In genomic region chr4:137497892-137498722, GRCm38 (mm10) we compare ENCODE assay signal across 8 mouse cellular contexts. TPM values are rescaled to one million over a fixed set of nuclear protein-coding genes. Genes with fewer than 3 reads are reported as not detected.
DNase-seq lines count a peak whose midpoint lies in the region; ATAC-seq lines count a peak whose summit lies in the region.

No protein-coding gene starts in this region.

- no peak overlapping the region for H3K4me2 ChIP-seq in neural tube, embryonic 11.5 days (ENCODE audit: low read depth)
- peak overlapping the region; percentile 16 for H3K4me2 ChIP-seq in intestine, embryonic 15.5 days (replicated peaks)
- no peak overlapping the region for H3K4me2 ChIP-seq in liver, embryonic 16.5 days (ENCODE audit: low read depth, low read length)

- no peaks in the 10 kb centered on the region for H3K9me3 ChIP-seq in neural tube, embryonic 11.5 days (ENCODE audit: control insufficient read depth, low read length)
- no peaks in the 10 kb centered on the region for H3K9me3 ChIP-seq in intestine, embryonic 15.5 days
- H3K9me3 ChIP-seq in liver, embryonic 16.5 days (replicated peaks; ENCODE audit: control insufficient read depth, low read length), result no peaks in the 10 kb centered on the region

- H3K36me3 ChIP-seq in neural tube, embryonic 11.5 days (ENCODE audit: control insufficient read depth, insufficient read depth, low read length), result no peaks in the 10 kb centered on the region; the same call in 1 of the 2 replicates
- H3K36me3 ChIP-seq in intestine, embryonic 15.5 days, result peaks cover 8% of the 10 kb centered on the region
- no peaks in the 10 kb centered on the region for H3K36me3 ChIP-seq in liver, embryonic 16.5 days (ENCODE audit: control insufficient read depth, insufficient read depth)

- H3K4me1 ChIP-seq in neural tube, embryonic 11.5 days (ENCODE audit: control insufficient read depth, insufficient read depth, low read length), result peaks cover 13% of the 10 kb centered on the region
- peaks cover 52% of the 10 kb centered on the region for H3K4me1 ChIP-seq in intestine, embryonic 15.5 days (replicated peaks)
- peaks cover 5% of the 10 kb centered on the region for H3K4me1 ChIP-seq in liver, embryonic 16.5 days (ENCODE audit: control insufficient read depth, low read depth, low read length)

- 63% methylated on average over 9 of the region's 9 CpGs for WGBS in neural tube, embryonic 11.5 days
- 36% methylated on average over 9 of the region's 9 CpGs for WGBS in intestine, embryonic 15.5 days
- 40% methylated on average over 9 of the region's 9 CpGs for WGBS in liver, embryonic 16.5 days (ENCODE audit: insufficient replicate concordance)

- H3K4me3 ChIP-seq in neural tube, embryonic 11.5 days (ENCODE audit: low read depth, low read length), result no peak overlapping the region
- no peak overlapping the region for H3K4me3 ChIP-seq in intestine, embryonic 15.5 days (replicated peaks)
- H3K4me3 ChIP-seq in liver, embryonic 16.5 days (ENCODE audit: low read depth, low read length), result no peak overlapping the region

- intact Hi-C loops in left cerebral cortex, postnatal 36 days (cut with DNase I), result no loop called here

- H3K27ac ChIP-seq in neural tube, embryonic 11.5 days (ENCODE audit: low read depth, low read length), result peak overlapping the region; percentile 75
- H3K27ac ChIP-seq in intestine, embryonic 15.5 days, result peak overlapping the region; percentile 88
- H3K27ac ChIP-seq in liver, embryonic 16.5 days (ENCODE audit: low read length), result peak overlapping the region; percentile 42; the same call in 1 of the 2 replicates

- no peak overlapping the region for H3K9ac ChIP-seq in neural tube, embryonic 11.5 days (ENCODE audit: low read length)
- H3K9ac ChIP-seq in intestine, embryonic 15.5 days, result peak overlapping the region; percentile 16
- H3K9ac ChIP-seq in liver, embryonic 16.5 days (ENCODE audit: low read depth, low read length), result no peak overlapping the region

- no peaks in the 10 kb centered on the region for H3K27me3 ChIP-seq in neural tube, embryonic 11.5 days (ENCODE audit: control insufficient read depth, insufficient read depth, low read length)
- no peaks in the 10 kb centered on the region for H3K27me3 ChIP-seq in intestine, embryonic 15.5 days (replicated peaks)
- H3K27me3 ChIP-seq in liver, embryonic 16.5 days (ENCODE audit: control insufficient read depth, insufficient read depth, low read depth, low read length), result no peaks in the 10 kb centered on the region

- DNase-seq in neural tube, embryonic 11.5 days (ENCODE audit: low spot score), result no peak
- no peak for DNase-seq in neural tube, embryonic 10.5 days (ENCODE audit: extremely low spot score, low spot score)
- peak; percentile 81 for DNase-seq in gastrocnemius, postnatal 25 days
- no peak for DNase-seq in thymus, postnatal 10 days (ENCODE audit: low spot score in 2 of 2)
- DNase-seq in left cerebral cortex, postnatal 36 days (ENCODE audit: low spot score in 2 of 2), result no peak

- ATAC-seq in neural tube, embryonic 11.5 days (ENCODE audit: insufficient read depth, low FRiP score, low TSS enrichment), result no peak
- peak; percentile 24 for ATAC-seq in intestine, embryonic 15.5 days
- peak; percentile 22; the same call in 1 of the 2 replicates for ATAC-seq in liver, embryonic 16.5 days (ENCODE audit: low read depth)
- no peak for ATAC-seq in CD4-positive, CD25-positive, alpha-beta regulatory T cell, adult 4 months

RNA-seq across cellular contexts. Expression of gene Hspg2, which starts 29.5 kb away (rescaled TPM):
- polyA plus RNA-seq in neural tube, embryonic 11.5 days (2014; fragmentation: Nextera tagmentation; extraction: Ambion mirVana), result 18.6 and 21.5 TPM in 2 replicates
- 100 to 1,000 TPM; 105 to 107 TPM for total RNA-seq in gastrocnemius, postnatal 25 days (2021)
- polyA plus RNA-seq in intestine, embryonic 15.5 days (2015; fragmentation: Nextera tagmentation; extraction: Ambion mirVana), result 20.9 and 23.0 TPM in 2 replicates
- polyA plus RNA-seq in liver, embryonic 16.5 days (2015; fragmentation: Nextera tagmentation; extraction: Ambion mirVana), result 4.3 and 5.2 TPM in 2 replicates
- polyA plus RNA-seq in CD4-positive, CD25-positive, alpha-beta regulatory T cell, adult 4 months (2017; shearing (Covaris generic)), result not detected
- 1 to 10 TPM; 5.7 to 7.7 TPM for total RNA-seq in left cerebral cortex, postnatal 36 days (2021)

RNA-seq across cellular contexts. Expression of gene 1700013G24Rik, which starts 45.0 kb away (rescaled TPM):
- polyA plus RNA-seq in neural tube, embryonic 11.5 days (2014; fragmentation: Nextera tagmentation; extraction: Ambion mirVana), result not detected in 2 replicates
- total RNA-seq in gastrocnemius, postnatal 25 days (2021), result not detected
- polyA plus RNA-seq in intestine, embryonic 15.5 days (2015; fragmentation: Nextera tagmentation; extraction: Ambion mirVana), result not detected in 2 replicates
- polyA plus RNA-seq in liver, embryonic 16.5 days (2015; fragmentation: Nextera tagmentation; extraction: Ambion mirVana), result not detected in 2 replicates
- not detected for polyA plus RNA-seq in CD4-positive, CD25-positive, alpha-beta regulatory T cell, adult 4 months (2017; shearing (Covaris generic))
- total RNA-seq in left cerebral cortex, postnatal 36 days (2021), result not detected

Comparison
In these comparisons a context has a peak if more than half of its experiments do, and no peak if none do; other contexts are left out.
1. ATAC-seq: peak in intestine, embryonic 15.5 days (single experiment) and liver, embryonic 16.5 days (single experiment); none in neural tube, embryonic 11.5 days (single experiment) and CD4-positive, CD25-positive, alpha-beta regulatory T cell, adult 4 months (single experiment).
2. Peak in every context shown above with its lines, with median percentiles within 50 percentile points of each other: H3K27ac ChIP-seq.